Mouse (Mus musculus) kidney, adult 18-20 months (tissue): ENCODE measurements around the gene Ctnnal1.

Experiments
- DNase-seq: peaks from one replicate; pipeline ENCODE4 v3.0.0; 2021

Ctnnal1 gene

GRCm38 (mm10) chr4:56791373-56791772, 73.6 kb downstream of the Ctnnal1 start:
- DNase-seq = no peak

- no peak for DNase-seq
Observed at GRCm38 (mm10) chr4:56771065-56771464, 93.9 kb downstream of the Ctnnal1 start.

- DNase-seq = peak; percentile 10
Observed at GRCm38 (mm10) chr4:56768913-56769312, 96.1 kb downstream of the Ctnnal1 start.

GRCm38 (mm10) chr4:56767861-56768284, 97.1 kb downstream of the Ctnnal1 start:
- peak; percentile 4 for DNase-seq
